ENCODE assay signal across 8 mouse cellular contexts in the genomic region with DNA sequence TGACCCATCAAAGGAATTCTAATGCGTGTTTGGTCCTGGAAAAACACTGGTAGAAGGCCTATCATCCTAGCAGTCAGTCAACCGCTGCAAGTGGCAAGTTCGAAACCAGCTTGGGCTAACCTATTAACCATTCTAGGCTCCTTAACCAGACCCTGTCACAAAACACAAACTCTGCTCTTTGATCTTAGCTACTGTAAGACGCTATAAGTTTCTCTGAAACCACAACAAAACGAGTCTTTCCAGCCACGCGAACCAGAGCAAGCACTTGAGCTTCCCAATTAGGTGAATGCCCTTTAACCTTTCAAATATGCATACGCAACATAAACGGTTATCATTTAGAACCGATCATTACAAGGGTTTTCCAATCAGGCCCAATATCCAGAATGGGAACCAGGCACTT. TPM values are rescaled to one million over a fixed set of nuclear protein-coding genes. Genes with fewer than 3 reads are reported as not detected.
DNase-seq lines count a peak whose midpoint lies in the region; ATAC-seq lines count a peak whose summit lies in the region.

No protein-coding gene starts in this region.

- H3K4me1 ChIP-seq in megakaryocyte, embryonic 14.5 days = peaks cover 73% of the 10 kb centered on the region
- H3K4me1 ChIP-seq in limb, embryonic 13.5 days = peaks cover 36% of the 10 kb centered on the region

- H3K27ac ChIP-seq in limb, embryonic 13.5 days = peak overlapping the region; percentile 90

- WGBS in limb, embryonic 13.5 days = 47% methylated on average over 10 of the region's 10 CpGs

- H3K27me3 ChIP-seq in megakaryocyte, embryonic 14.5 days (replicated peaks) = no peaks in the 10 kb centered on the region
- H3K27me3 ChIP-seq in limb, embryonic 13.5 days = no peaks in the 10 kb centered on the region
- H3K27me3 ChIP-seq in splenic B cell, adult 2 months (ENCODE audit: control insufficient read depth, insufficient read depth, low read length, poor library complexity, severe bottlenecking) = no peaks in the 10 kb centered on the region

- peak overlapping the region; percentile 72 for H3K4me2 ChIP-seq in limb, embryonic 13.5 days (replicated peaks)

- peaks cover 42% of the 10 kb centered on the region for H3K36me3 ChIP-seq in megakaryocyte, embryonic 14.5 days (replicated peaks; ENCODE audit: low read length)
- H3K36me3 ChIP-seq in limb, embryonic 13.5 days = no peaks in the 10 kb centered on the region
- no peaks in the 10 kb centered on the region; the same call in 1 of the 2 replicates for H3K36me3 ChIP-seq in splenic B cell, adult 2 months (ENCODE audit: control insufficient read depth, insufficient read depth, low read length, poor library complexity, severe bottlenecking)

- peak overlapping the region; percentile 97 for H3K4me3 ChIP-seq in megakaryocyte, embryonic 14.5 days (replicated peaks)
- peak overlapping the region; percentile 81 for H3K4me3 ChIP-seq in limb, embryonic 13.5 days

- ATAC-seq in megakaryocyte, adult 5-6 weeks (ENCODE audit: poor library complexity, severe bottlenecking) = no peak
- peak; percentile 13; the same call in 1 of the 2 replicates for ATAC-seq in erythroid progenitor cell, adult 5-6 weeks (replicated peaks; ENCODE audit: low FRiP score, poor library complexity, severe bottlenecking)
- ATAC-seq in limb, embryonic 13.5 days (ENCODE audit: low FRiP score, low read depth) = no peak

- DNase-seq in splenic B cell, adult 2 months (ENCODE audit: low read depth, low spot score) = peak; percentile 18
- no peak for DNase-seq in spleen, postnatal 14 days (ENCODE audit: low spot score in 2 of 2)
- DNase-seq in right cerebral cortex, postnatal 25 days = no peak
- DNase-seq in kidney, adult 18-20 months = no peak

- peak overlapping the region; percentile 94; the same call in 1 of the 2 replicates for H3K9ac ChIP-seq in limb, embryonic 13.5 days

- no peaks in the 10 kb centered on the region for H3K9me3 ChIP-seq in megakaryocyte, embryonic 14.5 days
- no peaks in the 10 kb centered on the region for H3K9me3 ChIP-seq in limb, embryonic 13.5 days

RNA-seq across cellular contexts. Expression of a gene that starts 33.7 kb away (rescaled TPM):
- polyA plus RNA-seq in megakaryocyte, embryonic 14.5 days (2012; ENCODE audit: insufficient read depth, low replicate concordance) = 1.5 and 2.8 TPM in 2 replicates
- total RNA-seq in megakaryocyte, adult 5-6 weeks (2015) = 13.6 and 18.9 TPM in 2 replicates
- total RNA-seq in megakaryocyte, adult 5-6 weeks (2017) = 18.7 and 19.8 TPM in 2 replicates
- 5.0 and 5.9 TPM in 2 replicates for total RNA-seq in erythroid progenitor cell, adult 5-6 weeks (2015; ENCODE audit: low replicate concordance)
- 4.1 and 6.4 TPM in 2 replicates for total RNA-seq in erythroid progenitor cell, adult 5-6 weeks (2017; ENCODE audit: low replicate concordance)
- 14.1 and 14.4 TPM in 2 replicates for polyA plus RNA-seq in limb, embryonic 13.5 days (2015; fragmentation: Nextera tagmentation; extraction: Ambion mirVana)
